Mouse (Mus musculus) midbrain, postnatal 0 days (tissue): Measurements from ENCODE around the gene Hmgcr. TPM values are rescaled to one million over a fixed set of nuclear protein-coding genes. Genes with fewer than 3 reads are reported as not detected.

Source experiments
- ATAC-seq: fragments of 200-750 bp; cut with Nextera tagmentation; 2 replicates; pipeline ENCODE4 v1.8.0; 2017; ENCODE audit warnings: moderate number of reproducible peaks, mild to moderate bottlenecking, moderate TSS enrichment, moderate library complexity; ENCODE audit not compliant: low FRiP score
- DNase-seq: peaks from one replicate; pipeline ENCODE4 v3.0.0-alpha.2; 2015; ENCODE audit warnings: low spot score
- H3K27ac ChIP-seq: fragments of 300-500 bp; sonication (generic); 2 replicates; pipeline ENCODE4 v1.5.1; 2014; ENCODE audit warnings: low read depth, mild to moderate bottlenecking, low read length, mixed read lengths
- H3K27me3 ChIP-seq: fragments of 300-500 bp; sonication (generic); 2 replicates; pipeline ENCODE4 v1.6.1; 2014; ENCODE audit warnings: low read length, control low read depth, mixed read lengths; ENCODE audit not compliant: insufficient read depth
- H3K36me3 ChIP-seq: fragments of 300-500 bp; sonication (generic); 2 replicates; pipeline ENCODE4 v1.6.1; 2014; ENCODE audit warnings: low read length, control low read depth, mixed read lengths; ENCODE audit not compliant: insufficient read depth
- H3K4me1 ChIP-seq: fragments of 300-500 bp; sonication (generic); 2 replicates; pipeline ENCODE4 v1.6.1; 2014; ENCODE audit warnings: mild to moderate bottlenecking, control low read depth, antibody characterized with exemption, low read length, mixed read lengths; ENCODE audit not compliant: insufficient read depth
- H3K4me2 ChIP-seq: fragments of 300-500 bp; sonication (generic); 2 replicates; pipeline ENCODE4 v1.6.1; 2014; ENCODE audit warnings: low read depth, mild to moderate bottlenecking, low read length, mixed read lengths; ENCODE audit not compliant: poor library complexity, severe bottlenecking
- H3K4me3 ChIP-seq: fragments of 300-500 bp; sonication (generic); 2 replicates; pipeline ENCODE4 v1.5.1; 2014; ENCODE audit warnings: low read depth, mild to moderate bottlenecking, low read length, moderate library complexity
- H3K9ac ChIP-seq: fragments of 300-500 bp; sonication (generic); replicated peaks from 2 replicates; pipeline ENCODE4 v1.6.1; 2014; ENCODE audit warnings: mild to moderate bottlenecking, low read length, moderate library complexity, mixed read lengths; ENCODE audit not compliant: poor library complexity, severe bottlenecking
- H3K9me3 ChIP-seq: fragments of 300-500 bp; sonication (generic); 2 replicates; pipeline ENCODE4 v1.6.1; 2016; ENCODE audit warnings: low read length, control low read depth
- CTCF ChIP-seq: IDR thresholded peaks from 2 replicates; pipeline ENCODE4 v1.5.1; 2016; ENCODE audit warnings: antibody characterized with exemption, mild to moderate bottlenecking
- WGBS: fragments of 180-500 bp; shearing (Covaris S2); extraction: QIAGEN DNeasy Blood & Tissue Kit; methylation state at CpG from one replicate; pipeline ENCODE4 v1.1.7; 2014; 5-methylcytosine and 5-hydroxymethylcytosine counted together
- polyA plus RNA-seq: library from polyadenylated mRNA; unstranded; fragments of >200 nt; fragmentation: Nextera tagmentation; extraction: Ambion mirVana; gene quantifications from 2 replicates; pipeline ENCODE4 v1.2.1, GENCODE M21; 2015
- total RNA-seq: library from RNA; depleted of rRNA; stranded (reverse); fragments of >200 nt; gene quantifications from 2 replicates; pipeline ENCODE4 v1.2.3, GENCODE M21; 2014

Gene Hmgcr
- total and polyA plus RNA-seq, 2 experiments from 2014 or later, result 152 to 201 TPM

GRCm38 (mm10) chr13:96681088-96681620 lies 10.4 kb upstream of the Hmgcr start:
- TF ChIP-seq CTCF, result no peak
- H3K4me2 ChIP-seq, result no peak overlapping the region
- H3K36me3 ChIP-seq, result no peaks in the 10 kb centered on the region
- H3K9me3 ChIP-seq, result no peaks in the 10 kb centered on the region
- no peak overlapping the region for H3K27ac ChIP-seq
- no peak for ATAC-seq
- no peak for DNase-seq
- H3K9ac ChIP-seq, result no peak overlapping the region
- H3K27me3 ChIP-seq, result no peaks in the 10 kb centered on the region
- H3K4me1 ChIP-seq, result no peaks in the 10 kb centered on the region
- no peak overlapping the region for H3K4me3 ChIP-seq

GRCm38 (mm10) chr13:96680163-96681087 lies 9.7 kb upstream of the Hmgcr start:
- WGBS, result 73% methylated on average over 9 of the region's 9 CpGs
- H3K9ac ChIP-seq, result no peak overlapping the region
- ATAC-seq, result no peak
- no peaks in the 10 kb centered on the region for H3K27me3 ChIP-seq
- H3K36me3 ChIP-seq, result no peaks in the 10 kb centered on the region
- no peak for DNase-seq
- no peak overlapping the region for H3K4me3 ChIP-seq
- no peak overlapping the region for H3K4me2 ChIP-seq
- TF ChIP-seq CTCF, result no peak
- no peaks in the 10 kb centered on the region for H3K9me3 ChIP-seq
- no peak overlapping the region for H3K27ac ChIP-seq
- no peaks in the 10 kb centered on the region for H3K4me1 ChIP-seq

- no peaks in the 10 kb centered on the region for H3K27me3 ChIP-seq
- DNase-seq (no peak), ATAC-seq (no peak)
- H3K27ac ChIP-seq, result no peak overlapping the region
- TF ChIP-seq CTCF, result no peak
- H3K9me3 ChIP-seq, result no peaks in the 10 kb centered on the region
- H3K36me3 ChIP-seq, result no peaks in the 10 kb centered on the region
- H3K4me1 ChIP-seq, result no peaks in the 10 kb centered on the region
- WGBS, result 83% methylated on average over 6 of the region's 6 CpGs
- H3K4me3 ChIP-seq, result no peak overlapping the region
- no peak overlapping the region for H3K4me2 ChIP-seq
- no peak overlapping the region for H3K9ac ChIP-seq
Measured at GRCm38 (mm10) chr13:96678616-96679015, 7.9 kb upstream of the Hmgcr start.

GRCm38 (mm10) chr13:96677071-96677470 lies 6.3 kb upstream of the Hmgcr start:
- Histone ChIP-seq H3K27me3 (no peaks in the 10 kb centered on the region), H3K4me3 (no peak overlapping the region), H3K9me3 (no peaks in the 10 kb centered on the region), H3K9ac (no peak overlapping the region), H3K36me3 (no peaks in the 10 kb centered on the region), H3K4me1 (no peaks in the 10 kb centered on the region), H3K4me2 (no peak overlapping the region), H3K27ac (no peak overlapping the region)
- ATAC-seq, result no peak
- DNase-seq, result no peak
- WGBS, result 81% methylated on average over 1 of the region's 1 CpGs
- no peak for TF ChIP-seq CTCF

- Histone ChIP-seq H3K27me3 (no peaks in the 10 kb centered on the region), H3K36me3 (no peaks in the 10 kb centered on the region), H3K4me3 (no peak overlapping the region), H3K9me3 (no peaks in the 10 kb centered on the region), H3K9ac (no peak overlapping the region), H3K27ac (no peak overlapping the region), H3K4me2 (no peak overlapping the region), H3K4me1 (no peaks in the 10 kb centered on the region)
- TF ChIP-seq CTCF, result no peak
- no peak for ATAC-seq
- DNase-seq, result no peak
- 82% methylated on average over 6 of the region's 6 CpGs for WGBS
Measured at GRCm38 (mm10) chr13:96675756-96676155, 5.0 kb upstream of the Hmgcr start.

- DNase-seq (no peak), ATAC-seq (no peak)
- no peak overlapping the region for H3K4me3 ChIP-seq
- H3K4me1 ChIP-seq, result no peaks in the 10 kb centered on the region
- no peak overlapping the region for H3K27ac ChIP-seq
- H3K27me3 ChIP-seq, result no peaks in the 10 kb centered on the region
- no peak overlapping the region for H3K4me2 ChIP-seq
- H3K9ac ChIP-seq, result no peak overlapping the region
- no peaks in the 10 kb centered on the region for H3K9me3 ChIP-seq
- no peaks in the 10 kb centered on the region for H3K36me3 ChIP-seq
- no peak for TF ChIP-seq CTCF
- WGBS, result 84% methylated on average over 7 of the region's 7 CpGs
Measured at GRCm38 (mm10) chr13:96673817-96674216, 3.1 kb upstream of the Hmgcr start.
